In genomic region chr3:138632086-138632485, GRCm38 (mm10) we compare ENCODE assay signal across 24 mouse cellular contexts.
"Had no signal": no experiment of that assay in that cellular context is flagged by ENCODE, and none has a peak within 500 bp of the region (broad histone marks: within the 10 kb centered on the region; RNA-seq: fewer than 3 reads in every experiment).

No protein-coding gene starts in this region.

- H3K27me3 ChIP-seq: heart, embryonic 12.5 days; hindbrain, embryonic 13.5 days; hindbrain, embryonic 15.5 days; limb, embryonic 12.5 days; liver, embryonic 13.5 days; liver, embryonic 15.5 days had no signal

- H3K27ac ChIP-seq: heart, adult 2 months; heart, embryonic 10.5 days; hindbrain, embryonic 13.5 days; hindbrain, embryonic 15.5 days; hindbrain, postnatal 0 days; limb, embryonic 10.5 days; limb, embryonic 12.5 days; liver, embryonic 13.5 days; liver, embryonic 15.5 days had no signal

- H3K4me3 ChIP-seq: heart, adult 2 months; heart, embryonic 10.5 days; heart, embryonic 12.5 days; hindbrain, embryonic 13.5 days; hindbrain, embryonic 15.5 days; limb, embryonic 10.5 days; limb, embryonic 12.5 days; liver, embryonic 13.5 days; liver, embryonic 15.5 days had no signal

- H3K36me3 ChIP-seq: heart, embryonic 10.5 days; heart, embryonic 12.5 days; hindbrain, embryonic 13.5 days; hindbrain, embryonic 15.5 days; limb, embryonic 10.5 days; limb, embryonic 12.5 days; liver, embryonic 13.5 days; liver, embryonic 15.5 days had no signal

- H3K9me3 ChIP-seq: heart, embryonic 10.5 days; heart, embryonic 12.5 days; hindbrain, embryonic 13.5 days; hindbrain, embryonic 15.5 days; limb, embryonic 10.5 days; limb, embryonic 12.5 days; liver, embryonic 13.5 days; liver, embryonic 15.5 days had no signal

- ATAC-seq: hindbrain, postnatal 0 days; intestine, embryonic 16.5 days had no signal

- H3K4me1 ChIP-seq: heart, embryonic 10.5 days; heart, embryonic 12.5 days; hindbrain, embryonic 13.5 days; hindbrain, embryonic 15.5 days; limb, embryonic 10.5 days; limb, embryonic 12.5 days; liver, embryonic 13.5 days; liver, embryonic 15.5 days had no signal

- H3K9ac ChIP-seq: heart, embryonic 12.5 days; hindbrain, embryonic 13.5 days; hindbrain, embryonic 15.5 days; limb, embryonic 12.5 days; liver, embryonic 13.5 days; liver, embryonic 15.5 days had no signal

- H3K4me2 ChIP-seq: heart, embryonic 12.5 days; hindbrain, embryonic 13.5 days; hindbrain, embryonic 15.5 days; limb, embryonic 12.5 days; liver, embryonic 11.5 days; liver, embryonic 13.5 days; liver, embryonic 15.5 days had no signal

- DNase-seq: gastrocnemius, postnatal 14 days; gastrocnemius, postnatal 36 days; heart, adult 2 months; heart, postnatal 10 days; heart, postnatal 4 days; kidney, adult 11 months; kidney, adult 2 months; kidney, adult 9 months; kidney, postnatal 10 days; kidney, postnatal 36 days; layer of hippocampus, adult 9-11 months; layer of hippocampus, postnatal 36 days; liver; liver, embryonic 13.5 days had no signal
